Comparison of ENCODE assay signal across 10 mouse cellular contexts in genomic region chr17:79771727-79772126, GRCm38 (mm10). TPM values are rescaled to one million over a fixed set of nuclear protein-coding genes. Genes with fewer than 3 reads are reported as not detected.
DNase-seq lines count a peak whose midpoint lies in the region; ATAC-seq and TF ChIP-seq lines count a peak whose summit lies in the region.
"Had no signal": no experiment of that assay in that cellular context is flagged by ENCODE, and none has a peak within 500 bp of the region (broad histone marks: within the 10 kb centered on the region; RNA-seq: fewer than 3 reads in every experiment).

No protein-coding gene starts in this region.

- 12% methylated on average over 10 of the region's 10 CpGs for WGBS in midbrain, embryonic 10.5 days
- WGBS in midbrain, embryonic 11.5 days: 12% methylated on average over 10 of the region's 10 CpGs
- 11% methylated on average over 10 of the region's 10 CpGs for WGBS in forebrain, embryonic 12.5 days
- WGBS in limb, embryonic 14.5 days: 17% methylated on average over 10 of the region's 10 CpGs
- WGBS in cerebellum, adult 2 months: 38% methylated on average over 10 of the region's 10 CpGs

- ATAC-seq in midbrain, embryonic 11.5 days (ENCODE audit: low FRiP score): no peak
- peak; percentile 73; the same call in 1 of the 2 replicates for ATAC-seq in forebrain, embryonic 12.5 days (ENCODE audit: low FRiP score)
- ATAC-seq in limb, embryonic 14.5 days (ENCODE audit: low FRiP score, low read depth): peak; percentile 55; the same call in 1 of the 2 replicates

- no peak for TF ChIP-seq POLR2A in limb, embryonic 14.5 days (IDR thresholded peaks at IDR 0.05; ENCODE audit: borderline replicate concordance, extremely low read depth, insufficient read depth, insufficient read length)
- TF ChIP-seq POLR2A in cerebellum, adult 2 months (IDR thresholded peaks at IDR 0.05; ENCODE audit: borderline replicate concordance, insufficient read depth, low read length): no peak

- no peaks in the 10 kb centered on the region for H3K36me3 ChIP-seq in midbrain, embryonic 10.5 days
- H3K36me3 ChIP-seq in midbrain, embryonic 11.5 days (ENCODE audit: control insufficient read depth, insufficient read depth, low read length): no peaks in the 10 kb centered on the region
- no peaks in the 10 kb centered on the region for H3K36me3 ChIP-seq in forebrain, embryonic 12.5 days (replicated peaks)
- H3K36me3 ChIP-seq in limb, embryonic 14.5 days (ENCODE audit: control insufficient read depth, insufficient read depth, low read length): no peaks in the 10 kb centered on the region
- H3K36me3 ChIP-seq: G1E had no signal

- H3K4me2 ChIP-seq in midbrain, embryonic 11.5 days: no peak overlapping the region
- H3K4me2 ChIP-seq in forebrain, embryonic 12.5 days: peak overlapping the region; percentile 24
- peak overlapping the region; percentile 19; the same call in 1 of the 2 replicates for H3K4me2 ChIP-seq in limb, embryonic 14.5 days (replicated peaks; ENCODE audit: low read depth, low read length, severe bottlenecking)

- H3K4me1 ChIP-seq in midbrain, embryonic 10.5 days: peaks cover 23% of the 10 kb centered on the region
- H3K4me1 ChIP-seq in midbrain, embryonic 11.5 days (ENCODE audit: control insufficient read depth, insufficient read depth, low read length): no peaks in the 10 kb centered on the region
- H3K4me1 ChIP-seq in forebrain, embryonic 12.5 days: peaks cover 5% of the 10 kb centered on the region
- peaks cover 12% of the 10 kb centered on the region for H3K4me1 ChIP-seq in limb, embryonic 14.5 days (ENCODE audit: control insufficient read depth, insufficient read depth, low read length)
- H3K4me1 ChIP-seq in cerebellum, adult 2 months (ENCODE audit: control insufficient read depth, insufficient read depth, low read length): no peaks in the 10 kb centered on the region

- peak; percentile 31 for DNase-seq in midbrain, embryonic 10.5 days (ENCODE audit: low spot score)
- no peak for DNase-seq in midbrain, embryonic 11.5 days (ENCODE audit: low spot score, missing footprints)
- DNase-seq in limb, embryonic 14.5 days (ENCODE audit: low spot score): peak; percentile 41
- peak; percentile 28 for DNase-seq in retina, postnatal 1 day
- no peak for DNase-seq in c-Kit-positive CD71-positive TER-119-positive erythroid progenitor cells, embryonic 14.5 days (ENCODE audit: low spot score)
- no peak for DNase-seq in cerebellum, adult 2 months
- DNase-seq: heart, postnatal 10 days had no signal

- no peaks in the 10 kb centered on the region for H3K27me3 ChIP-seq in midbrain, embryonic 10.5 days (ENCODE audit: low read depth, poor library complexity, severe bottlenecking)
- H3K27me3 ChIP-seq in midbrain, embryonic 11.5 days (ENCODE audit: control insufficient read depth, insufficient read depth, low read length): no peaks in the 10 kb centered on the region
- 0 out of 2 replicates have a peak, but pooled peaks cover 4% of the 10 kb centered on the region for H3K27me3 ChIP-seq in forebrain, embryonic 12.5 days
- H3K27me3 ChIP-seq in limb, embryonic 14.5 days (ENCODE audit: control insufficient read depth, insufficient read depth, low read length): no peaks in the 10 kb centered on the region
- H3K27me3 ChIP-seq in cerebellum, adult 2 months (ENCODE audit: control insufficient read depth, insufficient read depth, low read length): no peaks in the 10 kb centered on the region

- TF ChIP-seq CTCF in cerebellum, adult 2 months (IDR thresholded peaks at IDR 0.05; ENCODE audit: borderline replicate concordance, insufficient read depth, low read depth, low read length): no peak

- no peak overlapping the region for H3K4me3 ChIP-seq in midbrain, embryonic 10.5 days
- H3K4me3 ChIP-seq in midbrain, embryonic 11.5 days (ENCODE audit: low read depth, low read length): no peak overlapping the region
- H3K4me3 ChIP-seq in forebrain, embryonic 12.5 days (replicated peaks): no peak overlapping the region
- H3K4me3 ChIP-seq in limb, embryonic 14.5 days (replicated peaks; ENCODE audit: low read length): no peak overlapping the region
- no peak overlapping the region for H3K4me3 ChIP-seq in cerebellum, adult 2 months (replicated peaks; ENCODE audit: insufficient read depth, low read depth, low read length)
- H3K4me3 ChIP-seq: erythroblast, embryonic 14.5 days had no signal

- no peak overlapping the region for H3K9ac ChIP-seq in midbrain, embryonic 11.5 days (ENCODE audit: low read length)
- H3K9ac ChIP-seq in forebrain, embryonic 12.5 days: no peak overlapping the region
- H3K9ac ChIP-seq in limb, embryonic 14.5 days (ENCODE audit: low read depth, low read length, severe bottlenecking): no peak overlapping the region

- H3K27ac ChIP-seq in midbrain, embryonic 10.5 days (replicated peaks): peak overlapping the region; percentile 63
- no peak overlapping the region for H3K27ac ChIP-seq in midbrain, embryonic 11.5 days (ENCODE audit: low read depth, low read length)
- H3K27ac ChIP-seq in forebrain, embryonic 12.5 days: no peak overlapping the region
- H3K27ac ChIP-seq in limb, embryonic 14.5 days (replicated peaks; ENCODE audit: low read depth, low read length): no peak overlapping the region
- no peak overlapping the region for H3K27ac ChIP-seq in cerebellum, adult 2 months (ENCODE audit: insufficient read depth, low read length)

- no peaks in the 10 kb centered on the region for H3K9me3 ChIP-seq in midbrain, embryonic 10.5 days (replicated peaks)
- H3K9me3 ChIP-seq in midbrain, embryonic 11.5 days (ENCODE audit: control insufficient read depth, low read length): no peaks in the 10 kb centered on the region
- no peaks in the 10 kb centered on the region for H3K9me3 ChIP-seq in forebrain, embryonic 12.5 days
- no peaks in the 10 kb centered on the region for H3K9me3 ChIP-seq in limb, embryonic 14.5 days (ENCODE audit: control insufficient read depth, low read length)
- H3K9me3 ChIP-seq: G1E had no signal

RNA-seq across cellular contexts. Expression of gene Cyp1b1, which starts 56.9 kb away (rescaled TPM):
- polyA plus RNA-seq in midbrain, embryonic 10.5 days (2016; fragmentation: Nextera tagmentation; extraction: Ambion mirVana): 1.5 and 1.7 TPM in 2 replicates
- polyA plus RNA-seq in midbrain, embryonic 11.5 days (2014; fragmentation: Nextera tagmentation; extraction: Ambion mirVana): 1.9 and 2.7 TPM in 2 replicates
- 3.5 and 3.9 TPM in 2 replicates for polyA plus RNA-seq in forebrain, embryonic 12.5 days (2016; fragmentation: Nextera tagmentation; extraction: Ambion mirVana)
- polyA plus RNA-seq in limb, embryonic 14.5 days (2012; rRNA removed): 1.8 and 2.6 TPM in 2 replicates
- 2.5 and 2.7 TPM in 2 replicates for polyA plus RNA-seq in limb, embryonic 14.5 days (2014; fragmentation: Nextera tagmentation; extraction: Ambion mirVana)
- 1.1 and 1.6 TPM in 2 replicates for polyA plus RNA-seq in cerebellum, adult 2 months (2012; rRNA removed)
- polyA plus RNA-seq: erythroblast, embryonic 14.5 days; G1E had no signal

Comparison
In these comparisons a context has a peak if more than half of its experiments do, and no peak if none do; other contexts are left out.
1. DNase-seq: peak in midbrain, embryonic 10.5 days (single experiment), limb, embryonic 14.5 days (single experiment) and retina, postnatal 1 day (single experiment); none in midbrain, embryonic 11.5 days (single experiment), c-Kit-positive CD71-positive TER-119-positive erythroid progenitor cells, embryonic 14.5 days (single experiment) and cerebellum, adult 2 months (0 of 2).